Mouse (Mus musculus) Muller cell, postnatal 12 days (primary cell): Measurements from ENCODE around the gene Dnajc4.

Experiments used
- DNase-seq: peaks from one replicate; pipeline ENCODE4 v3.0.0-alpha.2; 2015; ENCODE audit errors: inconsistent ontology term

Gene Dnajc4

DNA sequence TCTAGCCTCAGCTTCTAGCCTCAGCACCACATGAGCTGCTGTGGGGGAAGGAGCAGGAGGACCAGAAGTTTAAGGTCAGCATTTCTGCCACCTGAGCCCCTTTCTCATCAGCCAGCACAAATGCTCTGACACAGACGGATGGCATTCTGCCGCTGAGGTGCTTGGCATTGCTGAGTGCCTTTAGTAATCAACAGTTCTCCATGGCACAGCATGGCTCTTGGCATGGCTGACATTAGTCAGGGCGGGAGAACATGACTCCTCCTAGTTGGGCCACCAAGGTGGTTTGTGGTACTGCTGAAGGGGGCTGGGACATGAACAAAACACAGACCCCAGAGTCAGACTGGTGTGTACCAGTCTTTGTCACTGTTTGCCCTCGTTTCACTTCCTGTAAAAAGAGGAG lies 44.2 kb downstream of the Dnajc4 start:
- DNase-seq, result no peak

GRCm38 (mm10) chr19:6947742-6948141 lies 44.6 kb downstream of the Dnajc4 start:
- no peak for DNase-seq

DNA sequence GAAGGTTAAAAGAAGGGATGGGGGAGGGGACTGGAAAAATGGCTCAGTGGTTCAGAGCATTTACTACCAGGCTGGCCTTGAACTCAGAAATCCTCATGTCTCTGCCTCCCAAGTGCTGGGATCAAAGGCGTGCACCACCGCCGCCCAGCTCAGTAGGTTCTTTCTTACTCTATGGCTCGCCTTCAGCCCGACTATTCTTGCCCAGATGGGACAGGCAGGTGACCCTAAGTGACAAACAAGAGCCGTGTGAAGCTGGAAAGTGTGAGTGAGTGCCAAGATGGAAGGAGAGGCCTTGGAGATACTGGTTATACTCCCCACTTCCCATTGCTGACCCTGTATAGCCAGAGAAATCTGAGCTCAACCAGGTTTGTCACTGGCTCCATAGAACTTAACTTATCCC lies 48.7 kb downstream of the Dnajc4 start:
- no peak for DNase-seq

DNA sequence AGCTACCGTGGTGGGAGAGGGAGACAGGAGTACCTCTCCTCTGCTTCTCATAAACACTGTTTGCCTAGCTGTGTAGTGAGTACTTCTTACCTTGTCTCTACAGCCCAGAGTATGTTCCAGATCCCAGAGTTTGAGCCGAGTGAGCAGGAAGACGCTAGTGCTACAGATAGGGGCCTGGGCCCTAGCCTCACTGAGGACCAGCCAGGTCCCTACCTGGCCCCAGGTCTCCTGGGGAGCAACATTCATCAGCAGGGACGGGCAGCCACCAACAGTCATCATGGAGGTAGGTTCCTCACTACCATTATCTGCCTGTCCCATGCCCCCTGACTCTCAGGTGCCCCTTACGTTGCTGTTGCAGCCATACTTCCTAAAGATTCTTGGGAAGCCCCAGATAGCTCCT lies 49.6 kb downstream of the Dnajc4 start:
- DNase-seq, result no peak

DNA sequence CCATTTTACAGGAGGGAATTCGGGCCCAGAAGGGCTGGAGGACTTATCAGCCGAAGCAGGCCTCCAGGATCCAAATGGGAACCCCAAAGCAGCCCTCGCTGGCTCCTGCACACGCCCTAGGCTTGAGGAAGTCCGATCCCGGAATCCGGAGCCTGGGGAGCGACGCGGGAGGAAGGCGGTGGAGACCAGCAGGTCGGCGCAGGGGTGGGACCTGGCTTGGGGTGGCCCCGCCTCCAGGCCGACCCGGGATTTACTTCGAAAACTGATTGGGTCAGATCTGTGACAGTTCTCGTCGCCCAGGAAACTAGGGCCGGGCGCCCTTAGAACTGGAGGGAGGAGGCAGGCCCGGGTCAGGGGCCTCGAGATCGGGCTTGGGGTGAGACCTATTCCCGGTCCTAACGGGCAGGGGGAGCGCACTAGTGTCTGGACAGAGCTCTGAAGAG lies 50.1 kb downstream of the Dnajc4 start, which contains the start of gene Gpr137:
Gpr137 (minus strand) TSS at position 232 of the 443 bp plus-strand sequence.
- peak; percentile 98 for DNase-seq

DNA sequence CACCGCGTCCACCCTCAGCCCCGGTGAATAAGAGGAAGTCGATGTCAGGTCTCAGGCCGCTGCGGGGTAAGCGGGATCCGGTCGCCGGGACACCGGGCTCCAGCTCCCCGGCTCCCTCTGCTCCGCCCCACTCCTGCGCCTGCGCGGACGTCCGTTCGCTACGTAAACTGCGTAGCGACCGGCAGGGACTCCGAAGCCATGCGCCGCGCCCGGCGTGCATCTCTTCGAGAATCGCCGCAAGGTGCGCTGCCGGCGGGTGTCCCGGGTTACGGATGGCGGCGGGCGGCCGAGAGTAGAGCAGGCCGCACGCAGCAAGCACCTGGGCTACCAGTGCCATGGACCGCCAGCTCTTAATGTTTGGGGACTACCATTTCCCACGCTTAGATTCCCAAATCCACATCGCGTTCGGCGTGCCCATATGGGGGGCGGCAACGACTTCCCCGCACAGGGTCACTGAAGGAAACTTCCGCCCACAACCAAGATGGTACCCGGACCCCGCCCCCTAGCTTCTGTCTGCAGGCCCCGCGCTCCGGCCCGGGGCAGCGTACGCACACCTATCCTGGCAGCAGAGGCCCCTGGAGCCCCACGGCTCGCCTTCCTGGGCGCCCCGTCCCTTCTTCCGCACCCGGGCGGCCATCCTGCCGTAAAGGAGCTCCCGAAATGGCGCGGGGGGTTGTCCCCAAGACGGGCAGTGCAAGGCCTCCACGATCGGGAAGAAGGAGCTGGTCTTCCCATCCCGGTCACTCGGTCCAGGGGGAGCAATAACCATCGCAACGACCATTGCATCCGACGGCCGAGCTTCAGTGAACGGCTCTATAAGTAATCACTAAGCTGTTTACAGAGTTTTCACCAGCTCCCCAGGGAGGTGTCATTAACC lies 50.8 kb downstream of the Dnajc4 start, which contains the start of gene Bad:
Bad (plus strand) TSS at position 490 of the 877 bp plus-strand sequence.
- peak; percentile 95 for DNase-seq

DNA sequence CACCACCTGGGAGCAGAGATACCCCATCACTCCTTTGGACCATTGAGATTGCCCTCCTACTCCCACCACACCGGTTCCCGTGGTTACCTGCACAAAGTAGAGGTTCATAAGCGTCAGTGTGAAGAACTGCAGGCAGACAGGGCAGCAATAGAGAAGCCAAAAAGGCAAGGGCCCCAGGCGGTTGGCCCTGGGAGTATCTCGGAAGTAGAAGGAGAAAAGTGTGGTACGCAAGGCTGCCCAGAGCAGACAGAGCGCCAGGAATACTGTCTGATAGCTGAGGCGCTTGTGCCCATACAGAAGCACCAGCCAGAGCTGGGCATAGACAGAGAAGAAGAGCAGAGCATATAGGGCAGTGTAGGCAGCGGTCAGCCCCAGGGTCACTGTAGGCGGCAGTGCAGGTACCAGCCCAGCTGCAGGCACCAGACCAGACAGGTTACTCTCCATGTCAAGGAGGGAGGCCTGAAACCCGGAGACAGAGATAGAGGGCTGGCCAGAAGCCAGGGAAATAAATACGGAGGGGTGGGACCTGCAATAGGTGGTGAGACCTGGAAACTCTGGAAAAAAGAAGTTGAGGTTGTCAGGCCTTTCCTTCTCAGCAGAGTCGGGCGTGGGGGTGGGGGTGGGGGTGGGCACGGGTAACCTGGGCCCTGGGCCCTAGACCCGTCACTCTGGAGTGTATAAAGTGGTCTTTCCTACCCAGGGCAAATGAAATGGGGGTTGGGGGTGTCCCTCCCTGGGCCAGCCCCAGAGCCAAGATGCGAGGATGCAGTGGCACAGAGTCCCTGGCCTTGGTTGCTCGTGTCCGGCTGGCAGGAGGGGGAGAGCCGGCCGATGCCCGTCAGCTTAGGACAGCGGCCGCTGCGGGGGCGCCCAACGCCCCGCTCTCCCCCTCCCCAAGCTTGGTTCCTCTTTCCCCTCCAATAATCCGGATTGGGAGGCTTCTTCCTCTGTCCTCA lies 51.7 kb downstream of the Dnajc4 start:
- DNase-seq, result no peak

- DNase-seq, result no peak
These were observed 53.0 kb downstream of the Dnajc4 start for GRCm38 (mm10) chr19:6939106-6940002.
